Mouse (Mus musculus) liver, embryonic 14.5 days (tissue): Measurements from ENCODE around the gene Tnxb. TPM values are rescaled to one million over a fixed set of nuclear protein-coding genes. Genes with fewer than 3 reads are reported as not detected.

Source experiments
- ATAC-seq: fragments of 200-750 bp; cut with Nextera tagmentation; 2 replicates; pipeline ENCODE4 v1.8.0; 2017; ENCODE audit warnings: moderate number of reproducible peaks, mild to moderate bottlenecking, moderate library complexity; ENCODE audit not compliant: insufficient read depth
- DNase-seq, 3 experiments: peaks; one replicate each; pipeline ENCODE4 v3.0.0-alpha.2; 2012 to 2013; ENCODE audit warnings: low read depth in 3 of 3, low spot score in 3 of 3
- H3K27ac ChIP-seq: fragments of 300-500 bp; sonication (generic); 2 replicates; pipeline ENCODE4 v1.5.1; 2014; ENCODE audit warnings: moderate library complexity, mild to moderate bottlenecking, control low read depth, inconsistent platforms
- H3K27me3 ChIP-seq: fragments of 300-500 bp; sonication (generic); 2 replicates; pipeline ENCODE4 v1.6.1; 2014; ENCODE audit warnings: mild to moderate bottlenecking, low read length, moderate library complexity; ENCODE audit not compliant: control insufficient read depth, insufficient read depth
- H3K36me3 ChIP-seq: fragments of 300-500 bp; sonication (generic); replicated peaks from 2 replicates; pipeline ENCODE4 v1.6.1; 2014; ENCODE audit warnings: low read depth; ENCODE audit not compliant: control insufficient read depth, insufficient read depth
- H3K4me1 ChIP-seq, 2 experiments: fragments of 200-500 bp in 1 of 2; fragments of 300-500 bp in 1 of 2; sonication (generic) in 1 of 2; replicated peaks; 2 replicates each; pipeline ENCODE4 v1.6.1; 2012 to 2014; ENCODE audit warnings: antibody characterized with exemption in 1 of 2, inconsistent platforms in 1 of 2, low read length in 1 of 2; ENCODE audit not compliant: control insufficient read depth in 2 of 2, insufficient read depth in 2 of 2
- H3K4me2 ChIP-seq: fragments of 300-500 bp; sonication (generic); 2 replicates; pipeline ENCODE4 v1.6.1; 2014; ENCODE audit warnings: low read depth, mild to moderate bottlenecking, control low read depth, moderate library complexity
- H3K4me3 ChIP-seq, 2 experiments: fragments of 200-500 bp in 1 of 2; fragments of 300-500 bp in 1 of 2; sonication (generic) in 1 of 2; 2 replicates each; pipeline ENCODE4 v1.5.1; 2012 to 2014; ENCODE audit warnings: low read depth in 2 of 2, low read length in 2 of 2, mild to moderate bottlenecking in 2 of 2, control low read depth in 1 of 2, inconsistent platforms in 1 of 2, moderate library complexity in 1 of 2; ENCODE audit not compliant: insufficient read depth in 1 of 2
- H3K9ac ChIP-seq: fragments of 300-500 bp; sonication (generic); replicated peaks from 2 replicates; pipeline ENCODE4 v1.6.1; 2014; ENCODE audit warnings: mild to moderate bottlenecking, control low read depth, moderate library complexity
- H3K9me3 ChIP-seq: fragments of 300-500 bp; sonication (generic); 2 replicates; pipeline ENCODE4 v1.6.1; 2016; ENCODE audit warnings: low read length, mixed read lengths; ENCODE audit not compliant: control insufficient read depth
- CTCF ChIP-seq: IDR thresholded peaks from 2 replicates; pipeline ENCODE4 v1.5.1; 2016; ENCODE audit warnings: antibody characterized with exemption, low read depth, control low read depth
- EP300 ChIP-seq: IDR thresholded peaks from 2 replicates; pipeline ENCODE4 v1.6.1; 2016; ENCODE audit warnings: antibody characterized with exemption, low read depth
- WGBS: fragments of 180-500 bp; shearing (Covaris S2); extraction: QIAGEN DNeasy Blood & Tissue Kit; methylation state at CpG from one replicate; pipeline ENCODE4 v1.1.7; 2014; ENCODE audit not compliant: insufficient replicate concordance; 5-methylcytosine and 5-hydroxymethylcytosine counted together
- polyA plus RNA-seq, 2 experiments: library from polyadenylated mRNA; depleted of rRNA in 1 of 2; stranded (reverse) in 1 of 2; unstranded in 1 of 2; fragments of >200 nt; fragmentation: Nextera tagmentation in 1 of 2; extraction: Ambion mirVana in 1 of 2; gene quantifications; 2 replicates each; pipeline versions ENCODE4 v1.2.1 to v1.2.3; 2012 to 2014

The Tnxb gene
- 0.17 and 0.21 TPM in 2 replicates for polyA plus RNA-seq (2012; rRNA removed)
- 0.10 and 0.13 TPM in 2 replicates for polyA plus RNA-seq (2014; fragmentation: Nextera tagmentation; extraction: Ambion mirVana)

GRCm38 (mm10) chr17:34670235-34670634, at the start of gene Tnxb:
TSS of gene Tnxb (plus strand) at chr17:34670535.
- no peak for ATAC-seq
- peaks cover 39% of the 10 kb centered on the region for H3K27me3 ChIP-seq

GRCm38 (mm10) chr17:34621006-34621405, 49.3 kb upstream of the Tnxb start:
- H3K27me3 ChIP-seq, result no peaks in the 10 kb centered on the region
- no peak overlapping the region for H3K9ac ChIP-seq
- no peak overlapping the region for H3K4me3 ChIP-seq
- H3K27ac ChIP-seq, result no peak overlapping the region
- peaks cover 4% of the 10 kb centered on the region in 2 experiments; a peak in 3 of 4 replicates for H3K4me1 ChIP-seq
- no peak for TF ChIP-seq CTCF
- TF ChIP-seq EP300, result no peak
- WGBS, result 78% methylated on average over 8 of the region's 8 CpGs
- H3K4me2 ChIP-seq, result no peak overlapping the region
- no peak for DNase-seq
- H3K9me3 ChIP-seq, result no peaks in the 10 kb centered on the region
- ATAC-seq, result no peak
- no peaks in the 10 kb centered on the region; the same call in 1 of the 2 replicates for H3K36me3 ChIP-seq

More at GRCm38 (mm10) chr17:34670235-34670634, at the start of gene Tnxb:
- TF ChIP-seq EP300 (no peak), CTCF (no peak)
- Histone ChIP-seq H3K9me3 (no peaks in the 10 kb centered on the region), H3K4me3 (no peak within 1 kb of the TSS), H3K27ac (no peak within 1 kb of the TSS), H3K4me1 (no peaks in the 10 kb centered on the region), H3K36me3 (no peaks in the 10 kb centered on the region), H3K9ac (no peak within 1 kb of the TSS), H3K4me2 (no peak within 1 kb of the TSS)
- 44% methylated on average over 7 of the region's 7 CpGs for WGBS
- DNase-seq, result no peak

GRCm38 (mm10) chr17:34623161-34623560, 47.2 kb upstream of the Tnxb start:
- Histone ChIP-seq H3K4me2 (no peak overlapping the region), H3K27me3 (peaks cover 3% of the 10 kb centered on the region), H3K4me1 (peaks cover 4 to 9% of the 10 kb centered on the region in 2 experiments), H3K9me3 (no peaks in the 10 kb centered on the region), H3K27ac (no peak overlapping the region), H3K36me3 (no peaks in the 10 kb centered on the region; the same call in 1 of the 2 replicates), H3K4me3 (no peak overlapping the region), H3K9ac (no peak overlapping the region)
- no peak for ATAC-seq
- 75% methylated on average over 9 of the region's 9 CpGs for WGBS
- no peak for TF ChIP-seq EP300
- peak; percentile 38 for TF ChIP-seq CTCF
- no peak for DNase-seq

GRCm38 (mm10) chr17:34624981-34625380, 45.4 kb upstream of the Tnxb start:
- H3K36me3 ChIP-seq, result no peaks in the 10 kb centered on the region; the same call in 1 of the 2 replicates
- H3K4me1 ChIP-seq, result peaks cover 4 to 9% of the 10 kb centered on the region in 2 experiments
- H3K27ac ChIP-seq, result no peak overlapping the region
- DNase-seq, result no peak
- peaks cover 21% of the 10 kb centered on the region for H3K27me3 ChIP-seq
- no peak overlapping the region for H3K4me3 ChIP-seq
- no peak overlapping the region for H3K4me2 ChIP-seq
- ATAC-seq, result no peak
- TF ChIP-seq CTCF (no peak), EP300 (no peak)
- WGBS, result 88% methylated on average over 3 of the region's 3 CpGs
- H3K9me3 ChIP-seq, result no peaks in the 10 kb centered on the region
- H3K9ac ChIP-seq, result no peak overlapping the region

- Histone ChIP-seq H3K4me1 (peaks cover 4 to 9% of the 10 kb centered on the region in 2 experiments), H3K9me3 (no peaks in the 10 kb centered on the region), H3K27ac (no peak overlapping the region), H3K4me3 (peak overlapping the region; percentile 74 to 84), H3K9ac (peak overlapping the region; percentile 68), H3K4me2 (peak overlapping the region; percentile 88), H3K27me3 (peaks cover 33% of the 10 kb centered on the region), H3K36me3 (no peaks in the 10 kb centered on the region)
- no peak for DNase-seq
- TF ChIP-seq CTCF (no peak), EP300 (no peak)
- WGBS, result 46% methylated on average over 16 of the region's 16 CpGs
- ATAC-seq, result no peak
Measured at GRCm38 (mm10) chr17:34626062-34626772, 44.1 kb upstream of the Tnxb start.
